Mouse (Mus musculus): ENCODE measurements around the gene P4ha2.
A peak's percentile ranks its signal among the peaks of the same experiment; 100 is the strongest.
"Not testable (repeated sequence)": the region's sequence is repeated elsewhere in the genome, so short reads cannot be mapped to it uniquely, and the experiment has no call there.

Gene P4ha2

GRCm38 (mm10) chr11:54108131-54108530 lies 8.2 kb downstream of the P4ha2 start:
- no peak for DNase-seq

GRCm38 (mm10) chr11:54108894-54109293 lies 9.0 kb downstream of the P4ha2 start:
- DNase-seq, result no peak

DNA sequence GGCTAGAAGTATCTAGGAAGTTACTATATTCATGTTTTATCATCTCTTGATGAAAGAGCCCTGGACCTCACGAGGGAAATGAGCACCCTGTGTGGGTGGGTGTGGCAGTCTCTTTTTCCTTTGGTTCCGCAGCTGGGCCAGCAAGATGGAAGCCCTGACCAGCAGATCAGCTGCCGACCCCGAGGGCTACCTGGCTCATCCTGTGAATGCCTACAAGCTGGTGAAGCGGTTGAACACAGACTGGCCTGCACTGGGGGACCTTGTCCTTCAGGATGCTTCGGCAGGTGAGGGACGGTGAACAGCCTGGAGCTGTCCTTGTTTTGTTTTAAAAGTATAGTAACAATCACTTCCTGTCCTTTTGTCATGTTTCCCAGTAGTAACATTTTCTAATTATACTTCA lies 11.4 kb downstream of the P4ha2 start:
- DNase-seq, result no peak

- DNase-seq, result peak; percentile 11
Measured at GRCm38 (mm10) chr11:54111976-54112741, 12.3 kb downstream of the P4ha2 start.

GRCm38 (mm10) chr11:54112920-54113319 lies 13.0 kb downstream of the P4ha2 start:
- DNase-seq, result peak; percentile 95

GRCm38 (mm10) chr11:54113352-54113751 lies 13.5 kb downstream of the P4ha2 start:
- no peak for DNase-seq

DNA sequence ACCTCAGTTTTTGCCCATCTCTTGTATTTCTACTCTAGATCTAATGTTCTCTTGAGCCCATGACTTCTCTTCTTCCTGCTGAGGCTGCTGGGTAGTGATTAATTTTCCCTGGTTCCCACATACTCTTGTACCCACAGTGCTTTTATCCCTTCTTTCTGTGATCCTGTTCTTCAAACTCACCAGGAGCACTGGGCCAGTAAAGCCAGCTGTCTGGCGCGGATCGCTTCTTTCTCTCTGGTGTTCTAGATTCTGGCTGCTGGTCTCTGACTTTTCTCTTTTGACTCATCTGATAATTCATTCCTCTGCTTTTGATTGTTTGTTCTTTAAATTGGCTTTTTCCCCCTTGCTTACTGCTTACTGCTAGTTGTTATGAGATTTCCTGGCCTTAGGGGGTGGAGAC lies 14.9 kb downstream of the P4ha2 start:
- no peak for DNase-seq

DNA sequence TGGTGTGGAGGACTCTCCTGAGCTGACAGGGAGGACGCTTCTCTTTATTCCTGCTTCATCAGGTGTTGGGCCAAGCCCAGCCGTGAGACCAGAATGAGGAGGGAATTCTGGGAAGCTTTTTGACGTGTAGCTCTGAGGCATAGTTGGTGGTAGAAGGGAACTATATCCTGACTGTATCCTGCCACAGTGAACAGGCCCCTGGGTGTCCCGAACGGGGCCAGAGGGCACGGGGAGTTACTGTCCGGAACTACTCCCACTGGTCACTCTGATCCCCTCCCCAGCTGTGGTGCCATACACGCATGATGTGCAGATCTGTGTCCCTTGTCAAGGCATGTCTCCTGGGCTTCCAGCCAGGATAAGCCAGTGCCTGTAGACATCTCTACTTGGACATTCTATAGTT lies 15.4 kb downstream of the P4ha2 start:
- DNase-seq, result no peak

- peak; percentile 30 for DNase-seq
Measured at GRCm38 (mm10) chr11:54115911-54116310, 16.0 kb downstream of the P4ha2 start.

GRCm38 (mm10) chr11:54116406-54116805 lies 16.5 kb downstream of the P4ha2 start:
- no peak for DNase-seq

DNA sequence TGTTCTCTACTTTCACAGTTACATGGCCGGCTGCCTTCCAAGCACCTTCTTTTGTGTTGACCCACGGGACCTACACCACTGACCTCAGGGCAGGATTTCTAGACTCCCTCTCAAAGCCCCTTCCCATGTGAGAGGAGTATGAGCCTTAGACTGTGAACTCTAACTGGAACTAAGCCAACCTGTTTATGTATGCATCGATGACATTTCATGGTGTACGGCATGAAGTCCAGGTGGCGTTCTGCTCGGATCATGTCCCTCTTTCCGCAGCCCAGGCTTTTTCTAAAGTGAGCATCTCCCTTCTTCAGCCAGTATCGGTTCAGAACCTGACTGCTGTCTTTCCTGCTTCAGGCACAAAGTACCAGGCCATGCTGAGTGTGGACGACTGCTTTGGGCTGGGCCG lies 17.2 kb downstream of the P4ha2 start:
- DNase-seq, result no peak

DNA sequence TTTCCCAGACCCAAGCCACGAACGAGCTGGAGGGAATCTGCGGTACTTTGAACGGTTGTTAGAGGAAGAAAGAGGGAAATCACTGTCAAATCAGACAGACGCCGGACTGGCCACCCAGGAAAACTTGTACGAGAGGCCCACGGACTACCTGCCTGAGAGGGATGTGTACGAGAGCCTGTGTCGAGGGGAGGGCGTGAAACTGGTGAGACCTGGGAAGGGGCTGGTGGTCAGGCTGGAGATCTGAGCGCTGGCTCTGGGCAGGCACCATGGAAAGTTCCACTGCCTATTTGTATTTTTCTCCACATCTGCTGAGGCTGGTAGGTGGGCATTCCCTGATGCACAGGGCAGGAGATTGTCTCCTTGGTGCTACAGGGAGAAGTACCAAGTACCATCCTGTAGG lies 19.2 kb downstream of the P4ha2 start:
- no peak for DNase-seq

DNA sequence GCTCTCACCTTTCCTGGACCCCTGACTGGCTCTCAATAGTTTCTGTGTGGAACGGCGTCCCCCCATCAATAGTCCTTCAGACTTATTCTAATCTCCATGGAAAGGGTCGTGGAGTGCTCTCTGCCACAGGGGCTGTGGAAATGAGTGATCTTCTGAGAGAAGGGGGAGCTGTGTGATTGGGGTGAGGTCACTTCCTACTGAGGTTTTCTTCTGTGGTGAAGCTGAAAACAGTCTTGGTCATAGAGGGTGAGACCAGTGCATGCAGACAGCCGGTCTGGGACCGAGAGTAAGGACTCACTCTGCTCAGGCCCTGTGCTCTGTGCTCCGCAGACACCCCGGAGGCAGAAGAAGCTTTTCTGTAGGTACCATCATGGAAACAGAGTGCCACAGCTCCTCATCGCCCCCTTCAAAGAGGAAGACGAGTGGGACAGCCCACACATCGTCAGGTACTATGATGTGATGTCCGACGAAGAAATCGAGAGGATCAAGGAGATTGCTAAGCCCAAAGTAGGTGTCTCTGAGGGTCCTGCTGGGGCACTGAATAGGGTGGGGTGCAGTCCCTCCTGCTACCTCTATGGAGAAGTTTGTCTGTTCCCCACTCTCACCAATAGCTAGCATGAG lies 20.0 kb downstream of the P4ha2 start:
- DNase-seq, result no peak

DNA sequence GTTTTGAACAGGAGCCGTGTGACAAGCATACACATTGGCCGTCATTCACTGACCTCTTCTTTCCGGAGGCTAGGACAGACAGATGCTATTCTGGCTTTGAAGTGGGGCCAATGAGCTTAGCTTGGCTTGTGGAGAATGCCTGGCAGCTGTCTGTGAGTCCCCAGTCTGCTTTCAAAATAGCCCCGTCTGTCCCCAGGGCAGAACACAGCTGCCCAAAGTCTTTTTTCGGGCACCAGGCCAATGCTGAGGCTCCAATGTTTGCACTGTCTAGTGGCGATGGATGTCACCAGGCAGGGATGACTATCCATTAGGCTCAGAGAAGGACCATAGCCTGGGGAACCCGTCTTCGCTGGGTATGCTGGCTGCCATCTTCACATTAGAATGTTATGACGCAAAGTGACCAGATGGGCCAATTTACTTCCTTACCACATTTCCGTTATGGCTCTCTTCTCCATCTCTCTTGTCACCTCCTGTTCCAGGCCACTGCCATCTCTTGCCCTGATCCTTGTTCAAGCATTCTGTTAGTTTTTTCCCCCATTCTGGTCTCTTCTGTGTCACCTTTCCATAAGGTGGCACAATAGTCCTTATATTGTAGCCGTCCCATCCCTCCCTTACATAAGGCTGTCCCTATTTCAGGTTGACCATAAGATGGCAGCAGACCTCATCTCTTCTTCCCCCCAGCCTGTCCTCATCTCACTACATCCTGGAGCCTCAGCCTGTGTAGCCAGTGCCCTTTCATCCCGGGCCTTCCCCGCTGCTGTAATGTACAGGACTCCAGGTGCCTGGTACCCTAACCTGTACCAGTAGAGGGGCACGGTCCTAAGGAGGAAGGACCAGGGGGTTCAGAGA lies 22.7 kb downstream of the P4ha2 start:
- peak; percentile 39 for DNase-seq

DNA sequence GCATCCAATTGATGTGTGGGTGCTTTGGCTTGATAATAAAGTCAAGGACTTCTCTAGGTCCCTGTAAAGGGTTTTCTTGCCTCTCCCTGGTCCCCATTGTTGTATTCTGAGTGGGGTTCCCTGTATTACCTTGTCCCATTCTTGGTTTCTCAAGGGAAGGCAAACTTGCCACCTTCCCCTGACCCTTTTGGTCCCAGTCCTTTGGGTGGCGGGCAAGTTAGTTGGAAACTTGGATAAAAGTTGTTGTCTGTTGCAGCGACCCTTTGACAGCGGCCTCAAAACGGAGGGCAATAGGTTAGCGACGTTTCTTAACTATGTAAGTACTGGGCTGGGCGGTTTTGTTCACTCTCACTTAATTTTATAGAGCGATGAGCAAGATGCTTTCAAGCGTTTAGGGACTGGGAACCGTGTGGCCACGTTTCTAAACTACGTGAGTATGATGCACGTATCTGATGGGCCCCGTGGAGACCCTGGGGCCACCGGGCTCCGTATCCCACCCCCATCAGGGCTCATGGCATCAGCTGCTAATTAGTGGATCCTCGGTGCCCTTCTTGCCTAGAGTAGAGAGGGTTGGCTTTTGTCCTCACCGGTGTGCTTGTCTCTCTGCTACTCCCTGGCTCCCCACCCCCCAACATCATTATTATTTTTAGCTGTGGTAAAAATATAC lies 26.2 kb downstream of the P4ha2 start:
- DNase-seq, result no peak

- DNase-seq, result peak; percentile 27
Measured at GRCm38 (mm10) chr11:54126654-54127374, 26.9 kb downstream of the P4ha2 start.

- no peak for DNase-seq
Measured at GRCm38 (mm10) chr11:54127397-54127796, 27.5 kb downstream of the P4ha2 start.

- DNase-seq, result no peak
Measured at GRCm38 (mm10) chr11:54129955-54130354, 30.1 kb downstream of the P4ha2 start.

- DNase-seq, result no peak
Measured at GRCm38 (mm10) chr11:54130721-54131120, 30.8 kb downstream of the P4ha2 start.

DNA sequence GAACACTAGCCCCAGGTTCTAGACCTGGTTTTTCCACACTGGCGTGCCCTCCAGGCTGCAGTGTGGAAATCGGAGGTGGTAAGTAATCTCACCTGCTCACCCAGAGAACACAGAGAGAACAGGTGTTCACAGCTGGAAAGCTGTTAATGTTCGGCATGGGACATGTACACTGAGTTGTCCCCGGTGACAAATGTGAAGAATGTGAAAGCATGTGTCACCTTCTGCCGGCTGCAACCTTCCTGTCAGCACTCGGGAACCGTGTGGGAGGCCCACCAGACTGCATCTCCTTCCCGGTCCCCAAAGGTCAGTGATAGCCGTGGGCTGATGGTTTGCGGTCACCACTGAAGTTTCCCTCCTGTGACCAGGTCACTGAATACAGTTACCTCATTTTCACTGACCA lies 32.4 kb downstream of the P4ha2 start:
- no peak for DNase-seq

DNA sequence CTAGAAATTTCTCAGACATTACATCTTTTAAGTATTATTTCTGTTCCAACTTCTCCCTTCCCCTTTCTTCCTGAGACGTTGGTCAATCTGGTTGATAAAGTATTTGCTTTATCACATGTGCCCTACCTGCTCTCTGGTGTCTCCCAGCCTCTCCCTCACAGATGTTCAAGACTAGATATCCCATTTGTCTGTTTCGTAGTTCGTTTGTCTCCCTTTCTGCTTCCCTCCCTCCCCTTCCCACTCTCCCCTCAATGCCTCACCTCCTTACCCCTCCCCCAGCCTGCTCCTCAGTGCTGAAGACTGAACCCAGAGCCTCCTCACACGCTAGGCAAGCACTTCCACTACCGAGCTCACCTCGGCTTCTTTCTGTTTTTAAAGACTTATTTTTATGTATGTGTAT lies 35.0 kb downstream of the P4ha2 start:
- DNase-seq, result no peak

- not testable (repeated sequence) for DNase-seq
Measured at GRCm38 (mm10) chr11:54140159-54140558, 40.3 kb downstream of the P4ha2 start.
